Mouse (Mus musculus) heart, postnatal 0 days (tissue): Measurements from ENCODE around the gene Spaca4. TPM values are rescaled to one million over a fixed set of nuclear protein-coding genes. Genes with fewer than 3 reads are reported as not detected.
A peak's percentile ranks its signal among the peaks of the same experiment; 100 is the strongest.

Experiments
- ATAC-seq: fragments of 200-750 bp; cut with Nextera tagmentation; 2 replicates; pipeline ENCODE4 v1.8.0; 2017; ENCODE audit warnings: low read depth, moderate number of reproducible peaks, moderate library complexity; ENCODE audit not compliant: insufficient read depth
- DNase-seq: peaks from one replicate; pipeline ENCODE4 v3.0.0-alpha.2; 2016; ENCODE audit warnings: low spot score
- H3K27ac ChIP-seq: fragments of 300-500 bp; sonication (generic); 2 replicates; pipeline ENCODE4 v1.5.1; 2014; ENCODE audit warnings: low read depth, mild to moderate bottlenecking
- H3K27me3 ChIP-seq: fragments of 300-500 bp; sonication (generic); 2 replicates; pipeline ENCODE4 v1.6.1; 2014; ENCODE audit warnings: low read length, mixed read lengths; ENCODE audit not compliant: control insufficient read depth, insufficient read depth
- H3K36me3 ChIP-seq: fragments of 300-500 bp; sonication (generic); replicated peaks from 2 replicates; pipeline ENCODE4 v1.6.1; 2014; ENCODE audit warnings: low read length, mixed read lengths; ENCODE audit not compliant: control insufficient read depth, insufficient read depth
- H3K4me1 ChIP-seq: fragments of 300-500 bp; sonication (generic); 2 replicates; pipeline ENCODE4 v1.6.1; 2014; ENCODE audit warnings: antibody characterized with exemption; ENCODE audit not compliant: control insufficient read depth, insufficient read depth
- H3K4me2 ChIP-seq: fragments of 300-500 bp; sonication (generic); 2 replicates; pipeline ENCODE4 v1.6.1; 2014; ENCODE audit warnings: low read depth, mild to moderate bottlenecking, low read length, moderate library complexity
- H3K4me3 ChIP-seq: fragments of 300-500 bp; sonication (generic); 2 replicates; pipeline ENCODE4 v1.5.1; 2014; ENCODE audit warnings: low read depth, low read length
- H3K9ac ChIP-seq: fragments of 300-500 bp; sonication (generic); replicated peaks from 2 replicates; pipeline ENCODE4 v1.6.1; 2014; ENCODE audit warnings: low read depth, low read length, mixed read lengths
- H3K9me3 ChIP-seq: fragments of 300-500 bp; sonication (generic); replicated peaks from 2 replicates; pipeline ENCODE4 v1.6.1; 2016; ENCODE audit warnings: low read length; ENCODE audit not compliant: control insufficient read depth
- CTCF ChIP-seq: IDR thresholded peaks from 2 replicates; pipeline ENCODE4 v1.5.1; 2016; ENCODE audit warnings: antibody characterized with exemption, control low read depth, low read depth
- EP300 ChIP-seq: IDR thresholded peaks from 2 replicates; pipeline ENCODE4 v1.6.1; 2016; ENCODE audit warnings: antibody characterized with exemption, low read depth
- WGBS: fragments of 180-500 bp; shearing (Covaris S2); extraction: QIAGEN DNeasy Blood & Tissue Kit; methylation state at CpG from one replicate; pipeline ENCODE4 v1.1.7; 2014; 5-methylcytosine and 5-hydroxymethylcytosine counted together
- polyA plus RNA-seq: library from polyadenylated mRNA; unstranded; fragments of >200 nt; fragmentation: Nextera tagmentation; extraction: Ambion mirVana; gene quantifications from 2 replicates; pipeline ENCODE4 v1.2.1, GENCODE M21; 2015
- total RNA-seq: library from RNA; depleted of rRNA; stranded (reverse); fragments of >200 nt; gene quantifications from 2 replicates; pipeline ENCODE4 v1.2.3, GENCODE M21; 2014; ENCODE audit warnings: low replicate concordance

Spaca4 gene
- total and polyA plus RNA-seq, 2 experiments from 2014 or later, result not detected

GRCm38 (mm10) chr7:45683396-45684050, 42.1 kb downstream of the Spaca4 start, which contains the start of gene Ntn5:
Ntn5 (plus strand) TSS chr7:45684022.
- 76% methylated on average over 7 of the region's 7 CpGs for WGBS
- H3K27me3 ChIP-seq, result no peaks in the 10 kb centered on the region
- no peaks in the 10 kb centered on the region for H3K36me3 ChIP-seq
- DNase-seq, result no peak
- no peak within 1 kb of the TSS for H3K4me3 ChIP-seq
- no peak within 1 kb of the TSS for H3K9ac ChIP-seq
- no peak for ATAC-seq
- no peaks in the 10 kb centered on the region for H3K9me3 ChIP-seq
- H3K4me2 ChIP-seq, result no peak within 1 kb of the TSS
- peaks cover 26% of the 10 kb centered on the region for H3K4me1 ChIP-seq
- no peak within 1 kb of the TSS for H3K27ac ChIP-seq
- TF ChIP-seq CTCF, result no peak
- TF ChIP-seq EP300, result no peak

- peaks cover 26% of the 10 kb centered on the region for H3K4me1 ChIP-seq
- H3K9ac ChIP-seq, result no peak overlapping the region
- no peak overlapping the region for H3K4me3 ChIP-seq
- 32% methylated on average over 14 of the region's 14 CpGs for WGBS
- 0 out of 2 replicates have a peak overlapping the region, but pooled peaks have one; percentile 12 for H3K4me2 ChIP-seq
- TF ChIP-seq CTCF, result peak; percentile 99
- no peak for TF ChIP-seq EP300
- H3K27ac ChIP-seq, result peak overlapping the region; percentile 89
- H3K9me3 ChIP-seq, result no peaks in the 10 kb centered on the region
- peak; percentile 48 for ATAC-seq
- DNase-seq, result peak; percentile 86
- H3K36me3 ChIP-seq, result no peaks in the 10 kb centered on the region
- no peaks in the 10 kb centered on the region for H3K27me3 ChIP-seq
Observed at GRCm38 (mm10) chr7:45682144-45683126, 43.2 kb downstream of the Spaca4 start.

GRCm38 (mm10) chr7:45681046-45681736, 44.4 kb downstream of the Spaca4 start:
- TF ChIP-seq CTCF, result no peak
- TF ChIP-seq EP300, result peak; percentile 44; the same call in 1 of the 2 replicates
- H3K4me1 ChIP-seq, result peaks cover 26% of the 10 kb centered on the region
- H3K9me3 ChIP-seq, result no peaks in the 10 kb centered on the region
- peak; percentile 70 for ATAC-seq
- DNase-seq, result peak; percentile 87
- H3K9ac ChIP-seq, result no peak overlapping the region; the same call in 1 of the 2 replicates
- 39% methylated on average over 8 of the region's 8 CpGs for WGBS
- no peak overlapping the region for H3K4me3 ChIP-seq
- H3K27me3 ChIP-seq, result no peaks in the 10 kb centered on the region
- H3K27ac ChIP-seq, result peak overlapping the region; percentile 89
- H3K36me3 ChIP-seq, result no peaks in the 10 kb centered on the region
- H3K4me2 ChIP-seq, result no peak overlapping the region

GRCm38 (mm10) chr7:45679966-45680621, 45.5 kb downstream of the Spaca4 start:
- WGBS, result 49% methylated on average over 14 of the region's 14 CpGs
- Histone ChIP-seq H3K4me2 (no peak overlapping the region), H3K9ac (no peak overlapping the region; the same call in 1 of the 2 replicates), H3K9me3 (no peaks in the 10 kb centered on the region), H3K4me3 (no peak overlapping the region), H3K4me1 (peaks cover 26% of the 10 kb centered on the region), H3K27me3 (no peaks in the 10 kb centered on the region), H3K36me3 (no peaks in the 10 kb centered on the region), H3K27ac (peak overlapping the region; percentile 89)
- TF ChIP-seq EP300, result peak; percentile 90
- TF ChIP-seq CTCF, result no peak
- DNase-seq (peak; percentile 79), ATAC-seq (peak; percentile 83)

GRCm38 (mm10) chr7:45678513-45678912, 47.1 kb downstream of the Spaca4 start:
- WGBS, result 92% methylated on average over 14 of the region's 14 CpGs
- ATAC-seq, result no peak

More at GRCm38 (mm10) chr7:45678513-45678912, 47.1 kb downstream of the Spaca4 start:
- Histone ChIP-seq H3K4me2 (no peak overlapping the region), H3K27me3 (no peaks in the 10 kb centered on the region), H3K27ac (no peak overlapping the region), H3K9me3 (no peaks in the 10 kb centered on the region), H3K4me1 (peaks cover 26% of the 10 kb centered on the region), H3K4me3 (no peak overlapping the region), H3K36me3 (no peaks in the 10 kb centered on the region), H3K9ac (no peak overlapping the region)
- no peak for TF ChIP-seq CTCF
- TF ChIP-seq EP300, result no peak
- DNase-seq, result no peak
